Mouse (Mus musculus): Measurements from ENCODE around the gene R3hdm2. TPM values are rescaled to one million over a fixed set of nuclear protein-coding genes. Genes with fewer than 3 reads are reported as not detected.
A peak's percentile ranks its signal among the peaks of the same experiment; 100 is the strongest.

Gene R3hdm2
- total and polyA plus RNA-seq, 2 experiments from 2014 or later, result 37.2 to 51.0 TPM

- Histone ChIP-seq H3K4me2 (ENCODE audit: low read depth) (peak overlapping the region; percentile 83), H3K4me3 (ENCODE audit: low read depth, low read length) (peak overlapping the region; percentile 41), H3K27ac (ENCODE audit: low read depth, low read length) (peak overlapping the region; percentile 92), H3K27me3 (ENCODE audit: insufficient read depth, low read length) (0 out of 2 replicates have a peak, but pooled peaks cover 10% of the 10 kb centered on the region), H3K9me3 (ENCODE audit: low read length) (no peaks in the 10 kb centered on the region), H3K4me1 (ENCODE audit: insufficient read depth) (peaks cover 38% of the 10 kb centered on the region), H3K9ac (peak overlapping the region; percentile 68), H3K36me3 (ENCODE audit: insufficient read depth) (no peaks in the 10 kb centered on the region)
- 2% methylated on average over 45 of the region's 46 CpGs for WGBS
- TF ChIP-seq CTCF (IDR thresholded peaks at IDR 0.05; ENCODE audit: low read depth), result peak; percentile 61
- DNase-seq (peak; percentile 93), ATAC-seq (peak; percentile 42)
These were observed 131.6 kb downstream of the R3hdm2 start for GRCm38 (mm10) chr10:127511634-127512306.

- peak overlapping the region; percentile 68 for H3K9ac ChIP-seq
- H3K36me3 ChIP-seq (ENCODE audit: insufficient read depth), result no peaks in the 10 kb centered on the region
- no peaks in the 10 kb centered on the region for H3K9me3 ChIP-seq (ENCODE audit: low read length)
- no peak for TF ChIP-seq CTCF (IDR thresholded peaks at IDR 0.05; ENCODE audit: low read depth)
- H3K27me3 ChIP-seq (ENCODE audit: insufficient read depth, low read length), result 0 out of 2 replicates have a peak, but pooled peaks cover 10% of the 10 kb centered on the region
- H3K4me2 ChIP-seq (ENCODE audit: low read depth), result peak overlapping the region; percentile 83
- WGBS, result 4% methylated on average over 7 of the region's 7 CpGs
- H3K4me1 ChIP-seq (ENCODE audit: insufficient read depth), result peaks cover 38% of the 10 kb centered on the region
- no peak for DNase-seq
- H3K4me3 ChIP-seq (ENCODE audit: low read depth, low read length), result peak overlapping the region; percentile 41
- ATAC-seq, result no peak
- peak overlapping the region; percentile 92 for H3K27ac ChIP-seq (ENCODE audit: low read depth, low read length)
These were observed 132.2 kb downstream of the R3hdm2 start for GRCm38 (mm10) chr10:127512307-127512666.

GRCm38 (mm10) chr10:127512813-127513212 is 132.7 kb downstream of the R3hdm2 start:
- WGBS, result under 1% methylated on average over 27 of the region's 27 CpGs

GRCm38 (mm10) chr10:127513501-127514091 is 133.5 kb downstream of the R3hdm2 start:
- Histone ChIP-seq H3K9ac (peak overlapping the region; percentile 68; the same call in 1 of the 2 replicates), H3K9me3 (ENCODE audit: low read length) (no peaks in the 10 kb centered on the region), H3K4me3 (ENCODE audit: low read depth, low read length) (no peak overlapping the region), H3K36me3 (ENCODE audit: insufficient read depth) (peaks cover 9% of the 10 kb centered on the region), H3K4me2 (ENCODE audit: low read depth) (peak overlapping the region; percentile 83), H3K27ac (ENCODE audit: low read depth, low read length) (no peak overlapping the region), H3K27me3 (ENCODE audit: insufficient read depth, low read length) (0 out of 2 replicates have a peak, but pooled peaks cover 10% of the 10 kb centered on the region), H3K4me1 (ENCODE audit: insufficient read depth) (peaks cover 35% of the 10 kb centered on the region)
- ATAC-seq, result no peak
- no peak for TF ChIP-seq CTCF (IDR thresholded peaks at IDR 0.05; ENCODE audit: low read depth)
- no peak for DNase-seq
- WGBS, result 3% methylated on average over 16 of the region's 16 CpGs

More at GRCm38 (mm10) chr10:127512813-127513212, 132.7 kb downstream of the R3hdm2 start:
- H3K4me2 ChIP-seq (ENCODE audit: low read depth), result peak overlapping the region; percentile 83
- H3K9ac ChIP-seq, result peak overlapping the region; percentile 68
- DNase-seq (peak; percentile 97), ATAC-seq (peak; percentile 53)
- H3K27ac ChIP-seq (ENCODE audit: low read depth, low read length), result peak overlapping the region; percentile 92
- peak; percentile 100 for TF ChIP-seq CTCF (IDR thresholded peaks at IDR 0.05; ENCODE audit: low read depth)
- no peaks in the 10 kb centered on the region for H3K9me3 ChIP-seq (ENCODE audit: low read length)
- peaks cover 3% of the 10 kb centered on the region; the same call in 1 of the 2 replicates for H3K36me3 ChIP-seq (ENCODE audit: insufficient read depth)
- 0 out of 2 replicates have a peak, but pooled peaks cover 10% of the 10 kb centered on the region for H3K27me3 ChIP-seq (ENCODE audit: insufficient read depth, low read length)
- H3K4me1 ChIP-seq (ENCODE audit: insufficient read depth), result peaks cover 38% of the 10 kb centered on the region
- peak overlapping the region; percentile 41 for H3K4me3 ChIP-seq (ENCODE audit: low read depth, low read length)

GRCm38 (mm10) chr10:127514111-127514698 is 134.1 kb downstream of the R3hdm2 start:
- Histone ChIP-seq H3K9me3 (ENCODE audit: low read length) (no peaks in the 10 kb centered on the region), H3K9ac (no peak overlapping the region), H3K27ac (ENCODE audit: low read depth, low read length) (no peak overlapping the region), H3K4me3 (ENCODE audit: low read depth, low read length) (no peak overlapping the region), H3K4me1 (ENCODE audit: insufficient read depth) (peaks cover 33% of the 10 kb centered on the region), H3K4me2 (ENCODE audit: low read depth) (peak overlapping the region; percentile 83; the same call in 1 of the 2 replicates), H3K36me3 (ENCODE audit: insufficient read depth) (peaks cover 9% of the 10 kb centered on the region), H3K27me3 (ENCODE audit: insufficient read depth, low read length) (0 out of 2 replicates have a peak, but pooled peaks cover 10% of the 10 kb centered on the region)
- DNase-seq, result no peak
- WGBS, result 21% methylated on average over 13 of the region's 13 CpGs
- TF ChIP-seq CTCF (IDR thresholded peaks at IDR 0.05; ENCODE audit: low read depth), result no peak
- ATAC-seq, result no peak

GRCm38 (mm10) chr10:127514764-127515163 is 134.6 kb downstream of the R3hdm2 start, which contains the start of gene Ndufa4l2:
Gene Ndufa4l2, plus strand, starts transcription at chr10:127514967.
- no peaks in the 10 kb centered on the region for H3K9me3 ChIP-seq (ENCODE audit: low read length)
- WGBS, result 21% methylated on average over 6 of the region's 6 CpGs
- peaks cover 29% of the 10 kb centered on the region for H3K4me1 ChIP-seq (ENCODE audit: insufficient read depth)
- no peak for TF ChIP-seq CTCF (IDR thresholded peaks at IDR 0.05; ENCODE audit: low read depth)
- ATAC-seq (no peak), DNase-seq (no peak)
- H3K4me3 ChIP-seq (ENCODE audit: low read depth, low read length), result no peak within 1 kb of the TSS
- H3K9ac ChIP-seq, result 0 out of 2 replicates have a peak within 1 kb of the TSS, but pooled peaks have one; percentile 68
- peaks cover 9% of the 10 kb centered on the region for H3K36me3 ChIP-seq (ENCODE audit: insufficient read depth)
- peak within 1 kb of the TSS; percentile 83 for H3K4me2 ChIP-seq (ENCODE audit: low read depth)
- 0 out of 2 replicates have a peak, but pooled peaks cover 10% of the 10 kb centered on the region for H3K27me3 ChIP-seq (ENCODE audit: insufficient read depth, low read length)
- H3K27ac ChIP-seq (ENCODE audit: low read depth, low read length), result no peak within 1 kb of the TSS

All from forebrain, postnatal 0 days (tissue).